ENCODE assay signal across 21 mouse cellular contexts in genomic region chr17:28122949-28123348, GRCm38 (mm10). TPM values are rescaled to one million over a fixed set of nuclear protein-coding genes. Genes with fewer than 3 reads are reported as not detected.
DNase-seq lines count a peak whose midpoint lies in the region; ATAC-seq and TF ChIP-seq lines count a peak whose summit lies in the region.
"Had no signal": no experiment of that assay in that cellular context is flagged by ENCODE, and none has a peak within 500 bp of the region (broad histone marks: within the 10 kb centered on the region; RNA-seq: fewer than 3 reads in every experiment).

No protein-coding gene starts in this region.

- H3K9ac ChIP-seq in midbrain, postnatal 0 days (replicated peaks; ENCODE audit: low read length, poor library complexity, severe bottlenecking): no peak overlapping the region
- H3K9ac ChIP-seq: forebrain, embryonic 12.5 days; liver, postnatal 0 days had no signal

- no peaks in the 10 kb centered on the region for H3K36me3 ChIP-seq in heart, embryonic 10.5 days
- no peaks in the 10 kb centered on the region for H3K36me3 ChIP-seq in midbrain, embryonic 10.5 days
- H3K36me3 ChIP-seq in midbrain, postnatal 0 days (ENCODE audit: insufficient read depth, low read length): no peaks in the 10 kb centered on the region
- H3K36me3 ChIP-seq in embryonic facial prominence, embryonic 10.5 days (replicated peaks): no peaks in the 10 kb centered on the region
- no peaks in the 10 kb centered on the region for H3K36me3 ChIP-seq in limb, embryonic 10.5 days
- H3K36me3 ChIP-seq: forebrain, embryonic 12.5 days had no signal

- 62% methylated on average over 13 of the region's 13 CpGs for WGBS in heart, embryonic 10.5 days
- 54% methylated on average over 13 of the region's 13 CpGs for WGBS in midbrain, embryonic 10.5 days
- 41% methylated on average over 13 of the region's 13 CpGs for WGBS in midbrain, postnatal 0 days
- 55% methylated on average over 13 of the region's 13 CpGs for WGBS in embryonic facial prominence, embryonic 10.5 days
- WGBS in limb, embryonic 10.5 days: 76% methylated on average over 13 of the region's 13 CpGs

- no peak overlapping the region for H3K4me3 ChIP-seq in heart, embryonic 10.5 days
- peak overlapping the region; percentile 24; the same call in 1 of the 2 replicates for H3K4me3 ChIP-seq in midbrain, embryonic 10.5 days
- H3K4me3 ChIP-seq in midbrain, postnatal 0 days (ENCODE audit: low read depth, low read length): no peak overlapping the region
- no peak overlapping the region for H3K4me3 ChIP-seq in embryonic facial prominence, embryonic 10.5 days
- no peak overlapping the region for H3K4me3 ChIP-seq in limb, embryonic 10.5 days
- H3K4me3 ChIP-seq: forebrain, embryonic 12.5 days had no signal

- no peak for ATAC-seq in midbrain, postnatal 0 days (ENCODE audit: low FRiP score)
- ATAC-seq: liver, postnatal 0 days had no signal

- H3K4me2 ChIP-seq in midbrain, postnatal 0 days (ENCODE audit: low read depth, low read length, poor library complexity, severe bottlenecking): no peak overlapping the region
- H3K4me2 ChIP-seq: forebrain, embryonic 12.5 days; liver, embryonic 11.5 days had no signal

- DNase-seq in heart, embryonic 10.5 days (ENCODE audit: low spot score): no peak
- DNase-seq in heart, postnatal 4 days: no peak
- no peak for DNase-seq in midbrain, embryonic 10.5 days (ENCODE audit: low spot score)
- no peak for DNase-seq in midbrain, postnatal 0 days (ENCODE audit: low spot score)
- no peak for DNase-seq in embryonic facial prominence, embryonic 10.5 days (ENCODE audit: low spot score)
- no peak for DNase-seq in limb, embryonic 10.5 days (ENCODE audit: low spot score)
- no peak for DNase-seq in embryo, embryonic 10.5 days (ENCODE audit: low spot score)
- no peak for DNase-seq in layer of hippocampus, adult 18-20 months (ENCODE audit: low spot score in 2 of 2)
- DNase-seq: adrenal gland, postnatal 14 days; cerebellum, adult 2 months; cerebellum, postnatal 25 days; gastrocnemius, postnatal 36 days; heart, postnatal 14 days; kidney, adult 18-20 months; liver, postnatal 0 days; lung, postnatal 10 days; thymus, postnatal 14 days had no signal

- H3K27ac ChIP-seq in heart, embryonic 10.5 days: 0 out of 2 replicates have a peak overlapping the region, but pooled peaks have one; percentile 7
- peak overlapping the region; percentile 87 for H3K27ac ChIP-seq in midbrain, embryonic 10.5 days (replicated peaks)
- no peak overlapping the region for H3K27ac ChIP-seq in midbrain, postnatal 0 days (ENCODE audit: low read depth, low read length)
- H3K27ac ChIP-seq in embryonic facial prominence, embryonic 10.5 days (replicated peaks): peak overlapping the region; percentile 62
- 0 out of 2 replicates have a peak overlapping the region, but pooled peaks have one; percentile 46 for H3K27ac ChIP-seq in limb, embryonic 10.5 days
- H3K27ac ChIP-seq: forebrain, embryonic 12.5 days; kidney, postnatal 0 days had no signal

- TF ChIP-seq CTCF in midbrain, postnatal 0 days (IDR thresholded peaks at IDR 0.05): no peak

- H3K9me3 ChIP-seq in heart, embryonic 10.5 days: no peaks in the 10 kb centered on the region
- H3K9me3 ChIP-seq in midbrain, embryonic 10.5 days (replicated peaks): no peaks in the 10 kb centered on the region
- no peaks in the 10 kb centered on the region for H3K9me3 ChIP-seq in midbrain, postnatal 0 days (ENCODE audit: low read length)
- no peaks in the 10 kb centered on the region for H3K9me3 ChIP-seq in embryonic facial prominence, embryonic 10.5 days
- no peaks in the 10 kb centered on the region for H3K9me3 ChIP-seq in limb, embryonic 10.5 days (replicated peaks)
- H3K9me3 ChIP-seq: forebrain, embryonic 12.5 days had no signal

- peaks cover 17% of the 10 kb centered on the region for H3K4me1 ChIP-seq in heart, embryonic 10.5 days
- peaks cover 32% of the 10 kb centered on the region for H3K4me1 ChIP-seq in midbrain, embryonic 10.5 days
- H3K4me1 ChIP-seq in midbrain, postnatal 0 days (ENCODE audit: insufficient read depth, low read length): no peaks in the 10 kb centered on the region
- H3K4me1 ChIP-seq in embryonic facial prominence, embryonic 10.5 days: peaks cover 24% of the 10 kb centered on the region
- peaks cover 13% of the 10 kb centered on the region for H3K4me1 ChIP-seq in limb, embryonic 10.5 days

- H3K27me3 ChIP-seq in heart, embryonic 10.5 days (ENCODE audit: insufficient read depth, poor library complexity, severe bottlenecking): peaks cover 16% of the 10 kb centered on the region; the same call in 1 of the 2 replicates
- H3K27me3 ChIP-seq in midbrain, embryonic 10.5 days (ENCODE audit: low read depth, poor library complexity, severe bottlenecking): no peaks in the 10 kb centered on the region
- no peaks in the 10 kb centered on the region for H3K27me3 ChIP-seq in midbrain, postnatal 0 days (ENCODE audit: insufficient read depth, low read length)
- H3K27me3 ChIP-seq in embryonic facial prominence, embryonic 10.5 days (replicated peaks; ENCODE audit: low read depth, poor library complexity, severe bottlenecking): peaks cover 22% of the 10 kb centered on the region
- H3K27me3 ChIP-seq in limb, embryonic 10.5 days (ENCODE audit: low read depth, poor library complexity, severe bottlenecking): no peaks in the 10 kb centered on the region
- H3K27me3 ChIP-seq: forebrain, embryonic 12.5 days had no signal

RNA-seq across cellular contexts. Expression of gene Scube3, which starts 19.0 kb away (rescaled TPM):
- polyA plus RNA-seq in heart, embryonic 10.5 days (2016; fragmentation: Nextera tagmentation; extraction: Ambion mirVana): 2.1 and 5.5 TPM in 2 replicates
- 1 to 10 TPM; 1.1 to 1.4 TPM for total RNA-seq in heart, postnatal 4 days (2021)
- polyA plus RNA-seq in midbrain, embryonic 10.5 days (2016; fragmentation: Nextera tagmentation; extraction: Ambion mirVana): 9.5 and 10.8 TPM in 2 replicates
- 19.9 and 24.7 TPM in 2 replicates for total RNA-seq in midbrain, postnatal 0 days (2014; rRNA removed)
- 3.1 and 3.9 TPM in 2 replicates for polyA plus RNA-seq in midbrain, postnatal 0 days (2015; fragmentation: Nextera tagmentation; extraction: Ambion mirVana)
- polyA plus RNA-seq in embryonic facial prominence, embryonic 10.5 days (2016; fragmentation: Nextera tagmentation; extraction: Ambion mirVana): 8.7 and 9.7 TPM in 2 replicates
- polyA plus RNA-seq in limb, embryonic 10.5 days (2016; fragmentation: Nextera tagmentation; extraction: Ambion mirVana): 10.9 and 11.0 TPM in 2 replicates
- total RNA-seq in layer of hippocampus, adult 18-20 months (2021): 1 to 10 TPM; 1.3 to 1.9 TPM

RNA-seq across cellular contexts. Expression of gene Tcp11, which starts 42.5 kb away (rescaled TPM):
- 0.59 and 0.67 TPM in 2 replicates for polyA plus RNA-seq in heart, embryonic 10.5 days (2016; fragmentation: Nextera tagmentation; extraction: Ambion mirVana)
- under 1 TPM in 1 of 2 experiments, not detected in 1; 0.14 TPM for total RNA-seq in heart, postnatal 4 days (2021)
- 0.86 and 1.2 TPM in 2 replicates for polyA plus RNA-seq in midbrain, embryonic 10.5 days (2016; fragmentation: Nextera tagmentation; extraction: Ambion mirVana)
- 4.1 and 8.2 TPM in 2 replicates for total RNA-seq in midbrain, postnatal 0 days (2014; rRNA removed)
- 2.3 and 2.5 TPM in 2 replicates for polyA plus RNA-seq in midbrain, postnatal 0 days (2015; fragmentation: Nextera tagmentation; extraction: Ambion mirVana)
- 0.54 and 0.83 TPM in 2 replicates for polyA plus RNA-seq in embryonic facial prominence, embryonic 10.5 days (2016; fragmentation: Nextera tagmentation; extraction: Ambion mirVana)
- polyA plus RNA-seq in limb, embryonic 10.5 days (2016; fragmentation: Nextera tagmentation; extraction: Ambion mirVana): 0.97 and 1.1 TPM in 2 replicates
- total RNA-seq in layer of hippocampus, adult 18-20 months (2021): 1 to 10 TPM in 1 of 2 experiments, under 1 TPM in 1; 0.68 to 1.6 TPM
- total RNA-seq: adrenal gland, postnatal 14 days; gastrocnemius, adult 18-20 months; gastrocnemius, postnatal 36 days; heart, postnatal 14 days had no signal

RNA-seq across cellular contexts. Expression of gene Zfp523, which starts 54.0 kb away (rescaled TPM):
- 28.1 and 34.2 TPM in 2 replicates for polyA plus RNA-seq in heart, embryonic 10.5 days (2016; fragmentation: Nextera tagmentation; extraction: Ambion mirVana)
- total RNA-seq in heart, postnatal 4 days (2021): 10 to 100 TPM; 29.2 to 32.8 TPM
- polyA plus RNA-seq in midbrain, embryonic 10.5 days (2016; fragmentation: Nextera tagmentation; extraction: Ambion mirVana): 32.4 and 38.0 TPM in 2 replicates
- 65.4 and 81.7 TPM in 2 replicates for total RNA-seq in midbrain, postnatal 0 days (2014; rRNA removed)
- polyA plus RNA-seq in midbrain, postnatal 0 days (2015; fragmentation: Nextera tagmentation; extraction: Ambion mirVana): 38.7 and 40.0 TPM in 2 replicates
- 32.8 and 35.9 TPM in 2 replicates for polyA plus RNA-seq in embryonic facial prominence, embryonic 10.5 days (2016; fragmentation: Nextera tagmentation; extraction: Ambion mirVana)
- polyA plus RNA-seq in limb, embryonic 10.5 days (2016; fragmentation: Nextera tagmentation; extraction: Ambion mirVana): 33.6 and 40.2 TPM in 2 replicates
- total RNA-seq in layer of hippocampus, adult 18-20 months (2021): 100 to 1,000 TPM; 107 to 109 TPM
